8 mouse cellular contexts compared by ENCODE assay signal in the genomic region with DNA sequence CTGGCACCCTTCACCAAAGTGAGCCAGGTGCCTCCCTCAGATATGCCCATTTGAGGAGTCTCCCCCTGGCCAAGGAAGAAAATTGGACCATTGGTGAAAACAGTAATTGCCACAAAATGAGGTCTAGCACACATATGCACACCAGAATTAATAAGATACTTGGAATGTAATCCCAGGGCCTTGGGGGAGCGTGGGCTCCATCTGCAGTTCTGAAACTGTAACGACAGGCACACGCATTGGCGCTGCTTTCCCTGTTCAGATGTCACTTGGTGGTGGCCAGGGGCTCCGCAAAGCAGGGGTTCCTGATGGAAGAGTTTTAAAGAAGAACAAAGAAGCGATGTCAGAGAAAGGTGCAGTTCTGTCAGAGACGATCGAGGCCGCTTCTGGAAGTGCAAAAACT. TPM values are rescaled to one million over a fixed set of nuclear protein-coding genes. Genes with fewer than 3 reads are reported as not detected.
DNase-seq lines count a peak whose midpoint lies in the region; TF ChIP-seq lines count a peak whose summit lies in the region.

No protein-coding gene starts in this region.

- no peak overlapping the region for H3K4me3 ChIP-seq in bone marrow, adult 2 months (replicated peaks; ENCODE audit: control insufficient read depth, low read depth, low read length)
- no peak overlapping the region for H3K4me3 ChIP-seq in small intestine, adult 2 months (ENCODE audit: low read depth, low read length)

- TF ChIP-seq CTCF in bone marrow, adult 2 months (IDR thresholded peaks at IDR 0.05; ENCODE audit: control insufficient read depth, insufficient read depth, low read length): peak; percentile 52
- TF ChIP-seq CTCF in small intestine, adult 2 months (IDR thresholded peaks at IDR 0.05; ENCODE audit: extremely low read depth, insufficient read length, insufficient replicate concordance, low read depth, low read length): peak; percentile 27; the same call in 1 of the 2 replicates

- peak; percentile 49 for DNase-seq in adrenal gland, postnatal 14 days
- DNase-seq in adrenal gland, postnatal 25 days: no peak
- peak; percentile 31 to 36 for DNase-seq in left cerebral cortex, adult 18-20 months (ENCODE audit: low spot score in 2 of 2)
- no peak for DNase-seq in left cerebral cortex, adult 11 months (ENCODE audit: low spot score)
- DNase-seq in layer of hippocampus, postnatal 14 days (ENCODE audit: low spot score in 2 of 2): peak; percentile 54 to 65
- no peak for DNase-seq in adrenal gland, adult 18-20 months (ENCODE audit: low spot score in 2 of 2)

- peaks cover 78% of the 10 kb centered on the region for H3K36me3 ChIP-seq in small intestine, adult 2 months (ENCODE audit: control insufficient read depth, insufficient read depth, low read length)

- no peaks in the 10 kb centered on the region for H3K4me1 ChIP-seq in bone marrow, adult 2 months (ENCODE audit: control insufficient read depth, insufficient read depth, low read length)
- H3K4me1 ChIP-seq in small intestine, adult 2 months (ENCODE audit: control insufficient read depth, insufficient read depth, insufficient read length, low read length): no peaks in the 10 kb centered on the region; the same call in 1 of the 2 replicates

- no peak for TF ChIP-seq POLR2A in bone marrow, adult 2 months (IDR thresholded peaks at IDR 0.05; ENCODE audit: borderline replicate concordance, control insufficient read depth, low read depth, low read length)
- no peak for TF ChIP-seq POLR2A in small intestine, adult 2 months (IDR thresholded peaks at IDR 0.05; ENCODE audit: low read depth, low read length)

- 80% methylated on average over 9 of the region's 9 CpGs for WGBS in bone marrow, adult 2 months
- WGBS in small intestine, adult 2 months: 84% methylated on average over 9 of the region's 9 CpGs

- no peak overlapping the region for H3K27ac ChIP-seq in bone marrow, adult 2 months (ENCODE audit: control insufficient read depth, insufficient read depth, low read depth, low read length, poor library complexity)
- no peak overlapping the region for H3K27ac ChIP-seq in small intestine, adult 2 months (ENCODE audit: insufficient read depth, low read depth, low read length)

- no peaks in the 10 kb centered on the region for H3K27me3 ChIP-seq in small intestine, adult 2 months (ENCODE audit: control insufficient read depth, insufficient read depth, low read length)

RNA-seq across cellular contexts. Expression of gene Synj2, which starts 17.8 kb away (rescaled TPM):
- total RNA-seq in adrenal gland, postnatal 14 days (2021): 12.4 and 13.3 TPM in 2 replicates
- total RNA-seq in adrenal gland, postnatal 25 days (2021): 11.4 and 11.9 TPM in 2 replicates
- total RNA-seq in left cerebral cortex, adult 18-20 months (2021): 100 to 1,000 TPM; 121 to 135 TPM
- 0.92 and 3.1 TPM in 2 replicates for polyA plus RNA-seq in bone marrow, adult 2 months (2011; ENCODE audit: insufficient read depth, insufficient read length, low replicate concordance, missing spikeins)
- 10 to 100 TPM; 47.4 to 52.1 TPM for total RNA-seq in layer of hippocampus, postnatal 14 days (2021)
- 2.0 and 3.1 TPM in 2 replicates for polyA plus RNA-seq in small intestine, adult 2 months (2012; rRNA removed)
- 10 to 100 TPM in 1 of 2 experiments, 1 to 10 TPM in 1; 9.7 to 13.4 TPM for total RNA-seq in adrenal gland, adult 18-20 months (2021)

Comparison
In these comparisons a context has a peak if more than half of its experiments do, and no peak if none do; other contexts are left out.
1. DNase-seq: peak in adrenal gland, postnatal 14 days (single experiment), left cerebral cortex, adult 18-20 months (2 of 2) and layer of hippocampus, postnatal 14 days (2 of 2); none in adrenal gland, postnatal 25 days (single experiment), left cerebral cortex, adult 11 months (single experiment) and adrenal gland, adult 18-20 months (0 of 2).